Mouse (Mus musculus): ENCODE data around the gene Fosb. TPM values are rescaled to one million over a fixed set of nuclear protein-coding genes. Genes with fewer than 3 reads are reported as not detected.

Gene Fosb
- polyA plus RNA-seq (2015; fragmentation: Nextera tagmentation; extraction: Ambion mirVana): 0.03 TPM in 1 of 2 replicates, not detected in the other

- Histone ChIP-seq H3K27ac (replicated peaks) (0 out of 2 replicates have a peak within 1 kb of the TSS, but pooled peaks have one; percentile 14), H3K9me3 (replicated peaks) (no peaks in the 10 kb centered on the region), H3K4me2 (peak within 1 kb of the TSS; percentile 90), H3K36me3 (replicated peaks) (no peaks in the 10 kb centered on the region), H3K4me3 (replicated peaks) (peak within 1 kb of the TSS; percentile 69), H3K9ac (peak within 1 kb of the TSS; percentile 47), H3K4me1 (replicated peaks) (peaks cover 32% of the 10 kb centered on the region), H3K27me3 (peaks cover 85% of the 10 kb centered on the region)
- WGBS (ENCODE audit: insufficient replicate concordance): under 1% methylated on average over 49 of the region's 49 CpGs
- ATAC-seq (ENCODE audit: insufficient read depth): peak; percentile 77
These were observed at the start of gene Fosb for GRCm38 (mm10) chr7:19309884-19310641. TSS of gene Fosb (minus strand) at chr7:19310051.

DNA sequence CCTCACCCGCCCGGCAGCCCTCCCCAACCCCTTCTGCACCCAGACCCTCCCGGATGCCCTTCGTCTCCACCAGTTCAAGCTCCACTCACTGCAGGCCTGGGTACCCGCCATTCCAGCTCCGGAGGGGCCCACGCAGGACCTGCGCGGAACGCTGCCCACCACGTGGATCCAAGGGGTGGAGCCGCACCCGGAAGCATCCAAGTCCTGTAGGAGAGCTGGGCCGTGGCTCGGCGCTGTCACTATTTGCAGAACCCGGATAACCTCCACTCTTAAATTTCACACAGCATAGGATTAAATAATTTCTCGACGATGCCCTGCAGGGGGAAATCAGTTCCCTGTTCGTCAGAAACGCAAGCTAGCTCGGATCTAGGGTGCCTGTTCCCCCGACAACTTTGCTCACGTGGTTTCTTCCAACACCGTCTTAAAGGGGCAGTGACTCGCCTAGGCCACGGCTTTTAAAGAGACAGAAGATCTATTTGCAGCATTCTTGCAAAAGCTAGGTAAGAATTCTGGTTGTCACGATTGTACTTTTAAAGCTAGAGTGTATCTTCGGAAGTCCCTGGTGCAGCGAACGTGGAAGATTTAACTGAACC, 49.5 kb upstream of the Fosb start, which contains the start of the genes Cd3eap and Ppp1r13l:
Gene Cd3eap, minus strand, starts transcription at position 185 of the 593 bp plus-strand sequence.
Gene Ppp1r13l, plus strand, starts transcription at position 451 of the 593 bp plus-strand sequence.
- Histone ChIP-seq H3K27me3 (0 out of 2 replicates have a peak, but pooled peaks cover 9% of the 10 kb centered on the region), H3K9ac (peak within 1 kb of the TSS; percentile 61), H3K9me3 (replicated peaks) (no peaks in the 10 kb centered on the region), H3K36me3 (replicated peaks) (peaks cover 28% of the 10 kb centered on the region), H3K27ac (replicated peaks) (peak within 1 kb of the TSS; percentile 75), H3K4me3 (replicated peaks) (peak within 1 kb of the TSS; percentile 71), H3K4me1 (replicated peaks) (peaks cover 66% of the 10 kb centered on the region), H3K4me2 (peak within 1 kb of the TSS; percentile 99)
- WGBS (ENCODE audit: insufficient replicate concordance): under 1% methylated on average over 31 of the region's 31 CpGs
- peak; percentile 62 for ATAC-seq (ENCODE audit: insufficient read depth)

DNA sequence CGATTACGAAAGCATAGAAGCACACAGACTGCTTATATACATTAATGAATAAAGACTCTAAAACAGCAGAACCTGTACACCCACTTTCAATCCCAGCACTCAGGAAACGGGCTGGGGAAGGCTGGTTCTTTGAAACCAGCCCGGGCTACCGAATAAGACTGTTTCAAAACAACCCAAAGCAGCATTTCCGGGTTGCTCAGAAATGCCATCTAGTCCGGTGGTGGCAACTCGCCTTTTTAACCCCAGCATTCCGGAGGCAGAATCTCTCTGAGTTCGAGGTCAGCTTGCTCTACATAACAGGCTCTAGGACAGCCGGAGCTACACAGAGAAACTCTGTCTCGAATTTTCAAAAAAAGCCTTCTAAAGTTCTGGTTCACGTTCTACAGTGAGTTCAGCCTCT, 48.8 kb upstream of the Fosb start:
- no peaks in the 10 kb centered on the region for H3K9me3 ChIP-seq (replicated peaks)
- peaks cover 60% of the 10 kb centered on the region for H3K4me1 ChIP-seq (replicated peaks)
- peak overlapping the region; percentile 61; the same call in 1 of the 2 replicates for H3K9ac ChIP-seq
- H3K4me3 ChIP-seq (replicated peaks): peak overlapping the region; percentile 71
- H3K36me3 ChIP-seq (replicated peaks): peaks cover 30% of the 10 kb centered on the region
- H3K27ac ChIP-seq (replicated peaks): no peak overlapping the region
- no peak for ATAC-seq (ENCODE audit: insufficient read depth)
- peak overlapping the region; percentile 99 for H3K4me2 ChIP-seq
- WGBS (ENCODE audit: insufficient replicate concordance): 9% methylated on average over 13 of the region's 13 CpGs
- 0 out of 2 replicates have a peak, but pooled peaks cover 2% of the 10 kb centered on the region for H3K27me3 ChIP-seq

GRCm38 (mm10) chr7:19357381-19358375, 47.8 kb upstream of the Fosb start:
- Histone ChIP-seq H3K27ac (replicated peaks) (peak overlapping the region; percentile 24; the same call in 1 of the 2 replicates), H3K4me3 (replicated peaks) (peak overlapping the region; percentile 71; the same call in 1 of the 2 replicates), H3K4me2 (peak overlapping the region; percentile 99), H3K27me3 (no peaks in the 10 kb centered on the region), H3K9ac (no peak overlapping the region), H3K36me3 (replicated peaks) (peaks cover 30% of the 10 kb centered on the region), H3K9me3 (replicated peaks) (no peaks in the 10 kb centered on the region), H3K4me1 (replicated peaks) (peaks cover 58% of the 10 kb centered on the region)
- WGBS (ENCODE audit: insufficient replicate concordance): 83% methylated on average over 25 of the region's 25 CpGs
- no peak for ATAC-seq (ENCODE audit: insufficient read depth)

DNA sequence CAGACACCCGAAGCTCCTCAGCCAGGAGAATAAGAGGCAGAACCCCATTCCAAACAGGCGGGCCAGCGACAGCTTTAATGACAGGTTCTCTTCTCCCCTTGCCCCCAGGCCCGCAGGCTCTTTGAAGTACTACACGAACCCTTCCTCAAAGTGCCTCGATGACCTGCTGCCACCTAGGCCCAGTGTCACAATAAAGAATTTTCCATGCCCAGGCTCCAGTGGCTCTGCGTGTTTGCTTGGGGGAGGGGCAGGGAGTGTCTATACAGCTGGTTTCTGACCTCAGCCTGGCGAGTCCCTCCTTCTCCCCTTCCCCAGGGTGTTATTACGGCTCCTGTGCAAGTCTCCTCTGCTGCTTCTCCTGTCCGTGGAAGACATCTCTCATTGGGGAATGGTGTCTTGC, 46.5 kb upstream of the Fosb start:
- Histone ChIP-seq H3K36me3 (replicated peaks) (peaks cover 30% of the 10 kb centered on the region), H3K4me1 (replicated peaks) (peaks cover 44% of the 10 kb centered on the region), H3K9me3 (replicated peaks) (no peaks in the 10 kb centered on the region), H3K27me3 (no peaks in the 10 kb centered on the region), H3K4me2 (no peak overlapping the region), H3K27ac (replicated peaks) (no peak overlapping the region), H3K9ac (no peak overlapping the region), H3K4me3 (replicated peaks) (no peak overlapping the region)
- no peak for ATAC-seq (ENCODE audit: insufficient read depth)
- 72% methylated on average over 10 of the region's 10 CpGs for WGBS (ENCODE audit: insufficient replicate concordance)

- H3K27me3 ChIP-seq: no peaks in the 10 kb centered on the region
- no peak overlapping the region for H3K9ac ChIP-seq
- peaks cover 33% of the 10 kb centered on the region for H3K36me3 ChIP-seq (replicated peaks)
- WGBS (ENCODE audit: insufficient replicate concordance): 81% methylated on average over 5 of the region's 5 CpGs
- no peak overlapping the region for H3K4me2 ChIP-seq
- no peak overlapping the region for H3K4me3 ChIP-seq (replicated peaks)
- no peak for ATAC-seq (ENCODE audit: insufficient read depth)
- H3K4me1 ChIP-seq (replicated peaks): peaks cover 31% of the 10 kb centered on the region
- no peaks in the 10 kb centered on the region for H3K9me3 ChIP-seq (replicated peaks)
- no peak overlapping the region for H3K27ac ChIP-seq (replicated peaks)
These were observed 45.1 kb upstream of the Fosb start for GRCm38 (mm10) chr7:19354991-19355390.

- WGBS (ENCODE audit: insufficient replicate concordance): 78% methylated on average over 8 of the region's 8 CpGs
- 0 out of 2 replicates have a peak, but pooled peaks cover 13% of the 10 kb centered on the region for H3K36me3 ChIP-seq (replicated peaks)
These were observed 40.4 kb upstream of the Fosb start for GRCm38 (mm10) chr7:19350221-19350620.

GRCm38 (mm10) chr7:19349188-19349915, 39.5 kb upstream of the Fosb start:
- no peak overlapping the region for H3K4me2 ChIP-seq
- WGBS (ENCODE audit: insufficient replicate concordance): 71% methylated on average over 13 of the region's 13 CpGs
- peaks cover 17% of the 10 kb centered on the region for H3K4me1 ChIP-seq (replicated peaks)
- peaks cover 3% of the 10 kb centered on the region; the same call in 1 of the 2 replicates for H3K27me3 ChIP-seq
- H3K36me3 ChIP-seq (replicated peaks): 0 out of 2 replicates have a peak, but pooled peaks cover 6% of the 10 kb centered on the region
- ATAC-seq (ENCODE audit: insufficient read depth): no peak
- no peak overlapping the region for H3K4me3 ChIP-seq (replicated peaks)
- H3K9ac ChIP-seq: no peak overlapping the region
- no peaks in the 10 kb centered on the region for H3K9me3 ChIP-seq (replicated peaks)
- H3K27ac ChIP-seq (replicated peaks): no peak overlapping the region

More at GRCm38 (mm10) chr7:19350221-19350620, 40.4 kb upstream of the Fosb start:
- Histone ChIP-seq H3K9me3 (replicated peaks) (no peaks in the 10 kb centered on the region), H3K4me3 (replicated peaks) (no peak overlapping the region), H3K4me2 (no peak overlapping the region), H3K27me3 (no peaks in the 10 kb centered on the region), H3K4me1 (replicated peaks) (peaks cover 9% of the 10 kb centered on the region), H3K27ac (replicated peaks) (no peak overlapping the region), H3K9ac (no peak overlapping the region)
- no peak for ATAC-seq (ENCODE audit: insufficient read depth)

DNA sequence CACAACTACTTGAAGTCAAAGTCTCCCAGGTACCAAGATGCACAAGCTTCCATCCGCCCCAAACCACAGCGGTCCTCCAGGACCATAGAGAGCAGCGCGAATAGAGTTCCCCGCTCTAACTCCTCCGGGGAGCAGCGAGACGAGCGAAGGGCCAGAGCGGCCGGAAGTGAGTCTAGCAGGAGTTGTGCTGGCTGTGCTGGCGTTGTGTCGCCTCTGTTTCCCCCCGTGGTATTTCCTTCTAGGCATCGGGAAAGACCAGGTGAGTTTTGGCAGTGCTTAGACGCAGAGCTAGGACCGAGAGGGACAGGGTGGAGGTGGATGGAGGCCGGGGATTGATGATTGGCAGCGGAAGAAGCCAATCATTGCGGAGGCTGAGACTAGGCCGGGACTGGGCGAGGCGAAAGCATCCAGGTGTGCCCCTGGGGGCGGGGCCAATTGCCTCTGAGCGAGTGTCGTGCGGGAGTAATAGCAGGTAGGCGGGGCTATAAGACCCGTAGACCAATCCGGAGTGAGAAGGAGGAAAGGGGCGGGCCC, 35.2 kb upstream of the Fosb start:
- peak overlapping the region; percentile 41 for H3K9ac ChIP-seq
- H3K36me3 ChIP-seq (replicated peaks): 0 out of 2 replicates have a peak, but pooled peaks cover under 1% of the 10 kb centered on the region
- H3K4me3 ChIP-seq (replicated peaks): peak overlapping the region; percentile 69
- H3K27ac ChIP-seq (replicated peaks): peak overlapping the region; percentile 69; the same call in 1 of the 2 replicates
- under 1% methylated on average over 31 of the region's 31 CpGs for WGBS (ENCODE audit: insufficient replicate concordance)
- peaks cover 41% of the 10 kb centered on the region for H3K4me1 ChIP-seq (replicated peaks)
- H3K27me3 ChIP-seq: peaks cover 45% of the 10 kb centered on the region
- H3K4me2 ChIP-seq: peak overlapping the region; percentile 88
- ATAC-seq (ENCODE audit: insufficient read depth): peak; percentile 94
- H3K9me3 ChIP-seq (replicated peaks): no peaks in the 10 kb centered on the region

Measured in liver, embryonic 15.5 days (tissue).